Mouse (Mus musculus): ENCODE data around the gene Smco4. TPM values are rescaled to one million over a fixed set of nuclear protein-coding genes. Genes with fewer than 3 reads are reported as not detected.
"Not testable (repeated sequence)": the region's sequence is repeated elsewhere in the genome, so short reads cannot be mapped to it uniquely, and the experiment has no call there.

Gene Smco4
- polyA plus RNA-seq, 1 experiment = 23.8 TPM

GRCm38 (mm10) chr9:15493925-15494558 lies 810 bp downstream of the Smco4 start:
- H3K79me2 ChIP-seq (ENCODE audit: control insufficient read depth, insufficient read depth) = peaks cover 12% of the 10 kb centered on the region
- peaks cover 2% of the 10 kb centered on the region for H3K79me3 ChIP-seq (ENCODE audit: low read depth)
- H3K36me3 ChIP-seq (ENCODE audit: control insufficient read depth, insufficient read depth) = no peaks in the 10 kb centered on the region
- no peaks in the 10 kb centered on the region for H3K27me3 ChIP-seq (ENCODE audit: control insufficient read depth, insufficient read depth, insufficient read length)
- peak overlapping the region; percentile 69 for H3ac ChIP-seq (ENCODE audit: control insufficient read depth, insufficient read length, low read depth)
- peak overlapping the region; percentile 48 for H3K4me3 ChIP-seq (ENCODE audit: insufficient read depth, poor library complexity, severe bottlenecking)
- no peak for TF ChIP-seq FOSL1 (IDR thresholded peaks at IDR 0.05; ENCODE audit: insufficient read depth, low read length, poor library complexity, severe bottlenecking)
- no peak for TF ChIP-seq MYOG (IDR thresholded peaks at IDR 0.05; ENCODE audit: control insufficient read depth, extremely low read depth, insufficient read length)
- no peak for TF ChIP-seq MAX (IDR thresholded peaks at IDR 0.05)
- TF ChIP-seq CTCF (IDR thresholded peaks at IDR 0.05; ENCODE audit: control insufficient read depth, insufficient read depth, insufficient read length) = no peak
- no peak for TF ChIP-seq USF1 (IDR thresholded peaks at IDR 0.05; ENCODE audit: low read depth)
- TF ChIP-seq MYOD1 (IDR thresholded peaks at IDR 0.05; ENCODE audit: control insufficient read depth, insufficient read length, low read depth) = no peak
- no peak for TF ChIP-seq CEBPB (IDR thresholded peaks at IDR 0.05; ENCODE audit: low read depth)

GRCm38 (mm10) chr9:15495281-15495680 lies 2.0 kb downstream of the Smco4 start:
- H3K36me3 ChIP-seq (ENCODE audit: control insufficient read depth, insufficient read depth); H3ac ChIP-seq (ENCODE audit: control insufficient read depth, insufficient read length, low read depth); H3K27me3 ChIP-seq (ENCODE audit: control insufficient read depth, insufficient read depth, insufficient read length); H3K79me3 ChIP-seq (ENCODE audit: low read depth); H3K4me3 ChIP-seq (ENCODE audit: insufficient read depth, poor library complexity, severe bottlenecking): not testable (repeated sequence)
- H3K79me2 ChIP-seq (ENCODE audit: control insufficient read depth, insufficient read depth) = peaks cover 12% of the 10 kb centered on the region

- Histone ChIP-seq H3K27me3 (ENCODE audit: control insufficient read depth, insufficient read depth, insufficient read length) (no peaks in the 10 kb centered on the region), H3K79me3 (ENCODE audit: low read depth) (peaks cover 2% of the 10 kb centered on the region), H3K4me3 (ENCODE audit: insufficient read depth, poor library complexity, severe bottlenecking) (no peak overlapping the region), H3K79me2 (ENCODE audit: control insufficient read depth, insufficient read depth) (peaks cover 12% of the 10 kb centered on the region), H3ac (ENCODE audit: control insufficient read depth, insufficient read length, low read depth) (no peak overlapping the region), H3K36me3 (ENCODE audit: control insufficient read depth, insufficient read depth) (no peaks in the 10 kb centered on the region)
- no peak for TF ChIP-seq CEBPB (IDR thresholded peaks at IDR 0.05; ENCODE audit: low read depth)
- TF ChIP-seq FOSL1 (IDR thresholded peaks at IDR 0.05; ENCODE audit: insufficient read depth, low read length, poor library complexity, severe bottlenecking) = no peak
- TF ChIP-seq CTCF (IDR thresholded peaks at IDR 0.05; ENCODE audit: control insufficient read depth, insufficient read depth, insufficient read length) = no peak
- no peak for TF ChIP-seq MYOD1 (IDR thresholded peaks at IDR 0.05; ENCODE audit: control insufficient read depth, insufficient read length, low read depth)
- no peak for TF ChIP-seq USF1 (IDR thresholded peaks at IDR 0.05; ENCODE audit: low read depth)
- TF ChIP-seq MAX (IDR thresholded peaks at IDR 0.05) = no peak
- TF ChIP-seq MYOG (IDR thresholded peaks at IDR 0.05; ENCODE audit: control insufficient read depth, extremely low read depth, insufficient read length) = no peak
These were observed 2.8 kb downstream of the Smco4 start for GRCm38 (mm10) chr9:15495921-15496577.

- H3K4me3 ChIP-seq (ENCODE audit: insufficient read depth, poor library complexity, severe bottlenecking) = no peak overlapping the region
- H3K36me3 ChIP-seq (ENCODE audit: control insufficient read depth, insufficient read depth) = no peaks in the 10 kb centered on the region
- H3K27me3 ChIP-seq (ENCODE audit: control insufficient read depth, insufficient read depth, insufficient read length) = no peaks in the 10 kb centered on the region
- TF ChIP-seq CTCF (IDR thresholded peaks at IDR 0.05; ENCODE audit: control insufficient read depth, insufficient read depth, insufficient read length) (no peak), MYOG (IDR thresholded peaks at IDR 0.05; ENCODE audit: control insufficient read depth, extremely low read depth, insufficient read length) (no peak), USF1 (IDR thresholded peaks at IDR 0.05; ENCODE audit: low read depth) (no peak), MAX (IDR thresholded peaks at IDR 0.05) (no peak), CEBPB (IDR thresholded peaks at IDR 0.05; ENCODE audit: low read depth) (no peak), MYOD1 (IDR thresholded peaks at IDR 0.05; ENCODE audit: control insufficient read depth, insufficient read length, low read depth) (no peak), FOSL1 (IDR thresholded peaks at IDR 0.05; ENCODE audit: insufficient read depth, low read length, poor library complexity, severe bottlenecking) (no peak)
- H3K79me3 ChIP-seq (ENCODE audit: low read depth) = no peaks in the 10 kb centered on the region
- H3ac ChIP-seq (ENCODE audit: control insufficient read depth, insufficient read length, low read depth) = no peak overlapping the region
- peaks cover under 1% of the 10 kb centered on the region for H3K79me2 ChIP-seq (ENCODE audit: control insufficient read depth, insufficient read depth)
These were observed 6.8 kb downstream of the Smco4 start for GRCm38 (mm10) chr9:15500025-15500424.

- H3ac ChIP-seq (ENCODE audit: control insufficient read depth, insufficient read length, low read depth) = no peak overlapping the region
- H3K79me3 ChIP-seq (ENCODE audit: low read depth) = no peaks in the 10 kb centered on the region
- H3K36me3 ChIP-seq (ENCODE audit: control insufficient read depth, insufficient read depth) = no peaks in the 10 kb centered on the region
- H3K79me2 ChIP-seq (ENCODE audit: control insufficient read depth, insufficient read depth) = no peaks in the 10 kb centered on the region
- no peaks in the 10 kb centered on the region for H3K27me3 ChIP-seq (ENCODE audit: control insufficient read depth, insufficient read depth, insufficient read length)
- TF ChIP-seq MYOD1 (IDR thresholded peaks at IDR 0.05; ENCODE audit: control insufficient read depth, insufficient read length, low read depth) = no peak
- H3K4me3 ChIP-seq (ENCODE audit: insufficient read depth, poor library complexity, severe bottlenecking) = no peak overlapping the region
These were observed 8.4 kb downstream of the Smco4 start for GRCm38 (mm10) chr9:15501319-15502256.

Measured in C2C12 (cell line).